Mouse (Mus musculus) neural tube, embryonic 15.5 days (tissue): Measurements from ENCODE around the gene Nanog. TPM values are rescaled to one million over a fixed set of nuclear protein-coding genes. Genes with fewer than 3 reads are reported as not detected.

Source experiments
- polyA plus RNA-seq: library from polyadenylated mRNA; unstranded; fragments of >200 nt; fragmentation: Nextera tagmentation; extraction: Ambion mirVana; gene quantifications from 2 replicates; pipeline ENCODE4 v1.2.1, GENCODE M21; 2015

The Nanog gene
- polyA plus RNA-seq, 1 experiment from 2014 or later = not detected

Other genes starting within 250 kb of the Nanog start
- 84.9 and 103 TPM in 2 replicates for gene Rimklb, start 208.7 kb upstream of the Nanog start, polyA plus RNA-seq
- 10.0 and 11.3 TPM in 2 replicates for gene Mfap5, start 201.6 kb upstream of the Nanog start, polyA plus RNA-seq
- 0.51 and 0.54 TPM in 2 replicates for gene Aicda, start 153.7 kb upstream of the Nanog start, polyA plus RNA-seq
- 1.7 and 2.7 TPM in 2 replicates for gene Apobec1, start 105.0 kb upstream of the Nanog start, polyA plus RNA-seq
- gene Gdf3, start 97.4 kb upstream of the Nanog start, polyA plus RNA-seq = 0.09 TPM in 1 of 2 replicates, not detected in the other
- gene Dppa3, start 81.1 kb upstream of the Nanog start, polyA plus RNA-seq = not detected in 2 replicates
- 47.9 and 50.6 TPM in 2 replicates for gene Slc2a3, start 94.2 kb downstream of the Nanog start, polyA plus RNA-seq
- gene Foxj2, start 112.4 kb downstream of the Nanog start, polyA plus RNA-seq = 7.1 and 7.4 TPM in 2 replicates
- 2.1 and 2.2 TPM in 2 replicates for gene C3ar1, start 148.7 kb downstream of the Nanog start, polyA plus RNA-seq
- gene Necap1, start 167.0 kb downstream of the Nanog start, polyA plus RNA-seq = 148 and 168 TPM in 2 replicates
- gene Clec4a1, start 214.4 kb downstream of the Nanog start, polyA plus RNA-seq = 1.4 and 2.7 TPM in 2 replicates
- gene Clec4a3, start 245.0 kb downstream of the Nanog start, polyA plus RNA-seq = 0.95 and 2.6 TPM in 2 replicates